Mouse (Mus musculus): ENCODE data around the gene Sap30l. TPM values are rescaled to one million over a fixed set of nuclear protein-coding genes. Genes with fewer than 3 reads are reported as not detected.

Sap30l gene
- 10 to 100 TPM; 25.3 to 30.5 TPM for total RNA-seq (2023)

DNA sequence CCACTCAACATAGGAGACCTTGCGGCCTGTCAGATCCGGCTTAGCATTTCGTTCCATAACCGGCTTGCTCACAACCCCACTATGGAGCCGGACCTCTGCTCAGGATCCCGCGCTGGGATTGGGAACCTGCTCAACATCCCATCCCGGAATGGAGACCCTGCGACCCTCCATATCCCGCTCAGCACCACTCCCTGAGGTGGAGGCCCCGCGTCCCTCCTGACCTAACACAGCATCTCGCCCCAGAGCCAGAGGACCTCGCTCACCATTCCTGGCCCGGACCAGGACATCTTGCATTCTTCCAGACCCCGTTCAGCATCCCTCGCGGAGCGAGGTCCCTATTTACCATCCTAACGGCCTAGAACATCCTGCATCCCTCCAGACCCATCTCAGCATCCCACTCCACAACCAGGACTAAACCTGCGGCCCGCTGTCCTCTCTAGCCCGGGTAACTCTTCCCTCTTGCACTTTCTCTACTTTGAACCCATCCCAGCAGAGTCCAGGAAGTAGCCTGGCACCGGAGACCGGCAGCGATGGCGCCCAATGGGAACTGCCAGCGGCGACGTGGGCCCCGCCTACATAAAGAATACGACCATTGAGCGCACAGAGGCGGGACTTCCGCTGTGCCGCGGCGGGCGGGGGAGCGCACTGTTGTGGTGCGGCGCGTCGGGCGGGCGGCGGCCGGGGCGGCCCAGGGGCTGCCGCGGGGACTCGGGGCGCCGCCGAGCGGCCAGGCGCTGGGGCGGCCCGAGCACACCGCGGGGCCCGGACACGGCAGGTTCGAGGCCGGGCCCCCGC, at the start of gene Sap30l:
Gene Sap30l, plus strand, starts transcription at position 667 of the 795 bp plus-strand sequence.

DNA sequence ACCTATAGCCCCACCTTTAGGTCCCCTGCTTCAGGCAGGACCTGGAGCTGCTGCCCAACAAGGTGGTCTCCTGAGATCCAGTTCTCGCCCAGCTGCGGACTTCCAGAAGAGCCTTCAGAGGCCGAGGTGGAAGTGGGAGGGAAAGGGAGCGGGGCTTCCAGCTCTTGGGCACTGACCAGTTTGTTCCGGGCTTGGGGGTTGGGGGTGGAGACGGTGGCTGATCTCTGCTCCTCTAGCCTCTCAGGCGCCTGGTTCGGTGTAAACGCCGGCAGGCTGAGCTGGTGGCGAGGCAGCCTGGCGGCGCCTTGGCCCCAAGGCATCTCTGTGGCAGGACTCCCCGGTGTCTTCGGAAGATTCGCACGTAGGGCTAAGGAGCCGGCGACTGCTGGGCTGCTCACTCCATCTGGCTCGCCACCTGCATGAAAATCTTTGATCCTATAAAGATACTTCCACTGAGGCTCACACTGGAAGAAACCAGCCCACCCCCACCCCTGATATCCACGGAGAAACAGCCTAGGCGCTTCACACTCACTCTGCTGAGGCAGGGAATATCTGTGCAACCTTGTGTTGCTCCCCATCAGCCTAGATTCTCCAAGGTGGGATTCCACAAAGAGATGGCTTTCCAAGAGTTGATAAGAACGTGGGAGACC, 31.2 kb downstream of the Sap30l start, which contains the start of gene Hand1:
Gene Hand1, minus strand, starts transcription at position 267 of the 650 bp plus-strand sequence.

Other genes with a start within 250 kb of the Sap30l start
- gene Galnt10, start 156.2 kb upstream of the Sap30l start, total RNA-seq (2023), result 10 to 100 TPM; 43.9 to 44.2 TPM
- gene Hand1, start 31.2 kb downstream of the Sap30l start, total RNA-seq (2023), result not detected
- 10 to 100 TPM; 92.1 to 98.8 TPM for gene Larp1, start 207.4 kb downstream of the Sap30l start, total RNA-seq (2023)